Mouse (Mus musculus): Measurements from ENCODE around the gene Nyx. TPM values are rescaled to one million over a fixed set of nuclear protein-coding genes. Genes with fewer than 3 reads are reported as not detected.

Gene Nyx
- total and polyA plus RNA-seq, 2 experiments from 2014 or later = 0.05 TPM; not detected in 1

DNA sequence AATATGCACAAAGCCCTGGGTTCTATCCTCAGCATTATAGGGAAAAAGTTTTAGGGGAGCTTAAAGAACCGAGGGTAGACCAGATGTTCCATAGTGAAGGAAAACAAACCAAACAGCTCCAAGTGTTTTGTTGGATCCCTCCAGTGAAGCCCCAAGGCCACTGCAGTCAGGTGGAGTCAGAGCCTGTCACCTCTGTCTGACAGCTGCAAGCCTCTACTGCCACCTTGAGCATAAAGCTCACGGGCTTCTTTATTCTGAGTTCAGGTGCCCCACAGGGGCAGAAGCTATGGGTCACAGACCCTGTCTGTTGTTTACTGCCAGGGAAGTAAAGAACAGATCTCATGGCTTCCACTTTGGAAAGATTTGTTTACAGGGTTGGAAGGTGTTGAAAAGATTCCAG is 47.2 kb downstream of the Nyx start:
- ATAC-seq (ENCODE audit: insufficient read depth, low read depth) = no peak
- DNase-seq (ENCODE audit: low spot score) = peak; percentile 12
- TF ChIP-seq EP300 (IDR thresholded peaks at IDR 0.05; ENCODE audit: low read depth) = no peak
- peak; percentile 47 for TF ChIP-seq CTCF (IDR thresholded peaks at IDR 0.05; ENCODE audit: low read depth)

DNA sequence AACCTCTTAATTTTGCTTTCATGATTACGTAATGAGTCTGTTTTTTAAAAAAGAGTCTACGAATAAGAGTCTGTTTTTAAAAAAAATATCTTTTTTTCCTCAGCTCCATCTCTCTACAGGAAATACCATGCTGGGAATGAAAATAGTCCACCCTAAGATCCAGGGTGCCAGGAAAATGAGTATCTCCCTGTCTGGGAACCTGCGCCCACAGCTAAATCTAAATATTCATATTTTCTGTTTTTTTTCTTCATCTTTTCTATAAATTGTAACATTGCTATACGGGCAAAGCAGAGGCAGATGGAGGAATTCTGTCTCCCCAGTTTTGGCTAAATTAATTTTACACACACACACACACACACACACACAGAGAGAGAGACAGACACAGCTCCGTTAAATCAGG is 48.0 kb downstream of the Nyx start:
- no peak for DNase-seq (ENCODE audit: low spot score)
- H3K27ac ChIP-seq (ENCODE audit: low read depth) = no peak overlapping the region
- ATAC-seq (ENCODE audit: insufficient read depth, low read depth) = no peak
- H3K9ac ChIP-seq (replicated peaks; ENCODE audit: low read depth, low read length) = no peak overlapping the region
- TF ChIP-seq EP300 (IDR thresholded peaks at IDR 0.05; ENCODE audit: low read depth) (no peak), CTCF (IDR thresholded peaks at IDR 0.05; ENCODE audit: low read depth) (no peak)
- no peak overlapping the region for H3K4me3 ChIP-seq (ENCODE audit: low read depth, low read length)
- H3K36me3 ChIP-seq (replicated peaks; ENCODE audit: control insufficient read depth, insufficient read depth, low read length) = no peaks in the 10 kb centered on the region
- H3K4me1 ChIP-seq (ENCODE audit: control insufficient read depth, insufficient read depth) = no peaks in the 10 kb centered on the region
- no peak overlapping the region for H3K4me2 ChIP-seq (ENCODE audit: low read depth, low read length)
- no peaks in the 10 kb centered on the region for H3K27me3 ChIP-seq (ENCODE audit: control insufficient read depth, insufficient read depth, low read length)
- H3K9me3 ChIP-seq (replicated peaks; ENCODE audit: control insufficient read depth, low read length) = no peaks in the 10 kb centered on the region
- WGBS = 75% methylated on average over 5 of the region's 5 CpGs

More for the DNA sequence above, 47.2 kb downstream of the Nyx start:
- Histone ChIP-seq H3K27me3 (ENCODE audit: control insufficient read depth, insufficient read depth, low read length) (no peaks in the 10 kb centered on the region), H3K9ac (replicated peaks; ENCODE audit: low read depth, low read length) (no peak overlapping the region), H3K4me2 (ENCODE audit: low read depth, low read length) (no peak overlapping the region), H3K27ac (ENCODE audit: low read depth) (no peak overlapping the region), H3K9me3 (replicated peaks; ENCODE audit: control insufficient read depth, low read length) (no peaks in the 10 kb centered on the region), H3K4me3 (ENCODE audit: low read depth, low read length) (no peak overlapping the region), H3K4me1 (ENCODE audit: control insufficient read depth, insufficient read depth) (no peaks in the 10 kb centered on the region), H3K36me3 (replicated peaks; ENCODE audit: control insufficient read depth, insufficient read depth, low read length) (no peaks in the 10 kb centered on the region)
- WGBS = 47% methylated on average over 2 of the region's 2 CpGs

DNA sequence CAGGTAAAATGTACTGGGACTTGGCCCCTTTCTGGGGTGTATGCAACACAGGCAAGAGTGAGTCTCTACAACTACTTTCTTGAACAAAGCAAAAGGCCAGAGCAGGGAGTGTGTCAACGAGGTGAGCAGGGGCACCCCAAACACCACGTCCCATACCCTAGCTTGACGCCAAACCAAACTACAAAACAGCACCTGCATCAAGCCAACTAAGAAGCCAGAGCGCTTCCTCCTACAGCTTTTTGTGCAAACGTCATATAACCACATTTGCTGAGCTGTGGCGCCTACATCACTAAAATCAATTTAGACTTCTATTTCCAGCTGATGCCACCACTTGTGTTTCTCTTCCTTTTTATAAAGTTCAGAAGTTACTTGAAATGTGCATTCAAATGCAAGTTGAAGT is 50.5 kb downstream of the Nyx start:
- no peaks in the 10 kb centered on the region for H3K4me1 ChIP-seq (ENCODE audit: control insufficient read depth, insufficient read depth)
- TF ChIP-seq EP300 (IDR thresholded peaks at IDR 0.05; ENCODE audit: low read depth) (no peak), CTCF (IDR thresholded peaks at IDR 0.05; ENCODE audit: low read depth) (no peak)
- H3K4me2 ChIP-seq (ENCODE audit: low read depth, low read length) = no peak overlapping the region
- H3K27me3 ChIP-seq (ENCODE audit: control insufficient read depth, insufficient read depth, low read length) = no peaks in the 10 kb centered on the region
- no peak overlapping the region for H3K4me3 ChIP-seq (ENCODE audit: low read depth, low read length)
- ATAC-seq (ENCODE audit: insufficient read depth, low read depth) (no peak), DNase-seq (ENCODE audit: low spot score) (no peak)
- H3K9me3 ChIP-seq (replicated peaks; ENCODE audit: control insufficient read depth, low read length) = no peaks in the 10 kb centered on the region
- H3K36me3 ChIP-seq (replicated peaks; ENCODE audit: control insufficient read depth, insufficient read depth, low read length) = no peaks in the 10 kb centered on the region
- no peak overlapping the region for H3K9ac ChIP-seq (replicated peaks; ENCODE audit: low read depth, low read length)
- WGBS = 82% methylated on average over 6 of the region's 6 CpGs
- no peak overlapping the region for H3K27ac ChIP-seq (ENCODE audit: low read depth)

GRCm38 (mm10) chrX:13518019-13518418 is 52.1 kb downstream of the Nyx start:
- no peaks in the 10 kb centered on the region for H3K9me3 ChIP-seq (replicated peaks; ENCODE audit: control insufficient read depth, low read length)
- TF ChIP-seq EP300 (IDR thresholded peaks at IDR 0.05; ENCODE audit: low read depth) (no peak), CTCF (IDR thresholded peaks at IDR 0.05; ENCODE audit: low read depth) (no peak)
- H3K36me3 ChIP-seq (replicated peaks; ENCODE audit: control insufficient read depth, insufficient read depth, low read length) = no peaks in the 10 kb centered on the region
- 58% methylated on average over 10 of the region's 10 CpGs for WGBS
- H3K4me1 ChIP-seq (ENCODE audit: control insufficient read depth, insufficient read depth) = no peaks in the 10 kb centered on the region
- no peak overlapping the region for H3K27ac ChIP-seq (ENCODE audit: low read depth)
- no peak overlapping the region for H3K4me3 ChIP-seq (ENCODE audit: low read depth, low read length)
- DNase-seq (ENCODE audit: low spot score) (no peak), ATAC-seq (ENCODE audit: insufficient read depth, low read depth) (no peak)
- no peaks in the 10 kb centered on the region for H3K27me3 ChIP-seq (ENCODE audit: control insufficient read depth, insufficient read depth, low read length)
- no peak overlapping the region for H3K9ac ChIP-seq (replicated peaks; ENCODE audit: low read depth, low read length)
- no peak overlapping the region for H3K4me2 ChIP-seq (ENCODE audit: low read depth, low read length)

DNA sequence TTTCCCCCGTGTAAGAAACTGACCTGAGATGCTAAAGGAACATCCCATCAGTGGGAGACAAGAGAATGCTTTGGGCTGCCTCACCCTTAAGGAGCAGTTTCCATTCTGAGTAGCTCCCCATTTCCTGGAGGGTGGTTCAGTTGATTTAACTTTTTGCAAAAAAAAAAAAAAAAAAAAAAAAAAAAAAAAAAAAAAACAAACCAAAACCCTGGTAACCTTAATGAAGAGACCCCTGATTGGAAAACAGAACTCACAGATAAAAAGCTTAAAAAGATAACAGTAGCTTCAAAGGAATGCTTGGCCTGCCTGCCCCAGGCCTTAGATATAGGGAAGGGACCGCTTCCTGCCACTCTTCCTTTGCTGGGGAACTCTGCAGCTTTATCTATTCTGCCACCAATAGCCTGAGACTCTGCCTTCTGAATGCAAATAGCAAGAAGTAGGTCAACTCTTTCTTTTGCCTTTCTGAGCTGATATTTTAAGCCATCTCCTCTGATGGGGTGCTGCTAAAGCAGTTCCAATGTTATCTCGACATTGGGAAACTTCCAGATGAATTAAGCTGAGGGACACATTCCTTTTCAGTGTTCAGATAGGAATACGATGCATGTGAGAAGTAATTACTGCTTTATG is 53.0 kb downstream of the Nyx start:
- Histone ChIP-seq H3K9me3 (replicated peaks; ENCODE audit: control insufficient read depth, low read length) (no peaks in the 10 kb centered on the region), H3K4me1 (ENCODE audit: control insufficient read depth, insufficient read depth) (no peaks in the 10 kb centered on the region), H3K27me3 (ENCODE audit: control insufficient read depth, insufficient read depth, low read length) (no peaks in the 10 kb centered on the region), H3K27ac (ENCODE audit: low read depth) (peak overlapping the region; percentile 43; the same call in 1 of the 2 replicates), H3K4me2 (ENCODE audit: low read depth, low read length) (no peak overlapping the region), H3K36me3 (replicated peaks; ENCODE audit: control insufficient read depth, insufficient read depth, low read length) (no peaks in the 10 kb centered on the region), H3K4me3 (ENCODE audit: low read depth, low read length) (no peak overlapping the region), H3K9ac (replicated peaks; ENCODE audit: low read depth, low read length) (no peak overlapping the region)
- no peak for DNase-seq (ENCODE audit: low spot score)
- ATAC-seq (ENCODE audit: insufficient read depth, low read depth) = no peak
- TF ChIP-seq CTCF (IDR thresholded peaks at IDR 0.05; ENCODE audit: low read depth) = no peak
- no peak for TF ChIP-seq EP300 (IDR thresholded peaks at IDR 0.05; ENCODE audit: low read depth)
- WGBS = 39% methylated on average over 4 of the region's 4 CpGs

GRCm38 (mm10) chrX:13519408-13519783 is 53.5 kb downstream of the Nyx start:
- Histone ChIP-seq H3K27ac (ENCODE audit: low read depth) (peak overlapping the region; percentile 43; the same call in 1 of the 2 replicates), H3K4me2 (ENCODE audit: low read depth, low read length) (no peak overlapping the region)
- DNase-seq (ENCODE audit: low spot score) = no peak

More at GRCm38 (mm10) chrX:13519408-13519783, 53.5 kb downstream of the Nyx start:
- no peaks in the 10 kb centered on the region for H3K9me3 ChIP-seq (replicated peaks; ENCODE audit: control insufficient read depth, low read length)
- no peaks in the 10 kb centered on the region for H3K27me3 ChIP-seq (ENCODE audit: control insufficient read depth, insufficient read depth, low read length)
- no peaks in the 10 kb centered on the region for H3K36me3 ChIP-seq (replicated peaks; ENCODE audit: control insufficient read depth, insufficient read depth, low read length)
- no peaks in the 10 kb centered on the region for H3K4me1 ChIP-seq (ENCODE audit: control insufficient read depth, insufficient read depth)
- ATAC-seq (ENCODE audit: insufficient read depth, low read depth) = no peak
- no peak overlapping the region for H3K4me3 ChIP-seq (ENCODE audit: low read depth, low read length)
- 42% methylated on average over 5 of the region's 5 CpGs for WGBS
- TF ChIP-seq CTCF (IDR thresholded peaks at IDR 0.05; ENCODE audit: low read depth) (no peak), EP300 (IDR thresholded peaks at IDR 0.05; ENCODE audit: low read depth) (no peak)
- H3K9ac ChIP-seq (replicated peaks; ENCODE audit: low read depth, low read length) = no peak overlapping the region
